Mouse (Mus musculus): Measurements from ENCODE around the gene Klrc3.

GRCm38 (mm10) chr6:129678873-129679272 lies 35.7 kb upstream of the Klrc3 start, which contains the start of gene Klrc1:
- no peak for TF ChIP-seq POLR2A (IDR thresholded peaks at IDR 0.05; ENCODE audit: low read depth, low read length)
- no peak for TF ChIP-seq CTCF (IDR thresholded peaks at IDR 0.05; ENCODE audit: borderline replicate concordance, insufficient read depth, low read length)
